Mouse (Mus musculus): Measurements from ENCODE around the gene Npas3.

Npas3 gene

GRCm38 (mm10) chr12:53869981-53870380 is 621.5 kb downstream of the Npas3 start:
- DNase-seq (ENCODE audit: low read depth) = no peak

GRCm38 (mm10) chr12:53875226-53875625 is 626.7 kb downstream of the Npas3 start:
- DNase-seq (ENCODE audit: low read depth) = no peak

GRCm38 (mm10) chr12:53876693-53877092 is 628.2 kb downstream of the Npas3 start:
- no peak for DNase-seq (ENCODE audit: low read depth)

- no peak for DNase-seq (ENCODE audit: low read depth)
Observed at GRCm38 (mm10) chr12:53881684-53882083, 633.2 kb downstream of the Npas3 start.

GRCm38 (mm10) chr12:53882863-53883262 is 634.4 kb downstream of the Npas3 start:
- DNase-seq (ENCODE audit: low read depth) = no peak

GRCm38 (mm10) chr12:53888624-53889023 is 640.1 kb downstream of the Npas3 start:
- no peak for DNase-seq (ENCODE audit: low read depth)

- no peak for DNase-seq (ENCODE audit: low read depth)
Observed at GRCm38 (mm10) chr12:53895909-53896308, 647.4 kb downstream of the Npas3 start.

- peak; percentile 36 for DNase-seq (ENCODE audit: low read depth)
Observed at GRCm38 (mm10) chr12:53908761-53909160, 660.3 kb downstream of the Npas3 start.

GRCm38 (mm10) chr12:53910192-53910591 is 661.7 kb downstream of the Npas3 start:
- no peak for DNase-seq (ENCODE audit: low read depth)

GRCm38 (mm10) chr12:53922153-53922552 is 673.7 kb downstream of the Npas3 start:
- DNase-seq (ENCODE audit: low read depth) = no peak

- no peak for DNase-seq (ENCODE audit: low read depth)
Observed at GRCm38 (mm10) chr12:53948826-53949225, 700.3 kb downstream of the Npas3 start.

GRCm38 (mm10) chr12:53962004-53962403 is 713.5 kb downstream of the Npas3 start:
- no peak for DNase-seq (ENCODE audit: low read depth)

GRCm38 (mm10) chr12:53963534-53963933 is 715.1 kb downstream of the Npas3 start:
- DNase-seq (ENCODE audit: low read depth) = no peak

GRCm38 (mm10) chr12:53969378-53970174 is 721.1 kb downstream of the Npas3 start:
- DNase-seq (ENCODE audit: low read depth) = no peak

GRCm38 (mm10) chr12:53970721-53971120 is 722.2 kb downstream of the Npas3 start:
- peak; percentile 24 for DNase-seq (ENCODE audit: low read depth)

- no peak for DNase-seq (ENCODE audit: low read depth)
Observed at GRCm38 (mm10) chr12:53973414-53973813, 724.9 kb downstream of the Npas3 start.

GRCm38 (mm10) chr12:53981575-53982507 is 733.4 kb downstream of the Npas3 start:
- peak; percentile 7 for DNase-seq (ENCODE audit: low read depth)

GRCm38 (mm10) chr12:53983946-53984345 is 735.5 kb downstream of the Npas3 start:
- DNase-seq (ENCODE audit: low read depth) = no peak

GRCm38 (mm10) chr12:53985851-53986842 is 737.7 kb downstream of the Npas3 start:
- DNase-seq (ENCODE audit: low read depth) = no peak

GRCm38 (mm10) chr12:53992411-53992810 is 743.9 kb downstream of the Npas3 start:
- DNase-seq (ENCODE audit: low read depth) = peak; percentile 34

GRCm38 (mm10) chr12:53995710-53996109 is 747.2 kb downstream of the Npas3 start:
- DNase-seq (ENCODE audit: low read depth) = no peak

- no peak for DNase-seq (ENCODE audit: low read depth)
Observed at GRCm38 (mm10) chr12:53997141-53997540, 748.7 kb downstream of the Npas3 start.

Measured in 416B (cell line).